Mouse (Mus musculus): ENCODE results near the gene Csgalnact2. TPM values are rescaled to one million over a fixed set of nuclear protein-coding genes. Genes with fewer than 3 reads are reported as not detected.

Csgalnact2 gene
- total and polyA plus RNA-seq, 3 experiments = 2.2 to 6.4 (median 3.0) TPM

GRCm38 (mm10) chr6:118173975-118174328 is 35.0 kb upstream of the Csgalnact2 start:
- Histone ChIP-seq H3K36me3 (replicated peaks in 1 of 2; ENCODE audit: control insufficient read depth in 1 of 2, insufficient read depth in 1 of 2, low read length in 1 of 2) (no peaks in the 10 kb centered on the region), H3K27me3 (replicated peaks) (peaks cover 75% of the 10 kb centered on the region), H3K79me2 (replicated peaks; ENCODE audit: control insufficient read depth, extremely low read depth, insufficient read depth, poor library complexity, severe bottlenecking) (no peaks in the 10 kb centered on the region), H3K27ac (ENCODE audit: insufficient read depth, low read depth) (no peak overlapping the region), H3K9ac (ENCODE audit: insufficient read depth, low read depth) (no peak overlapping the region), H3K4me1 (ENCODE audit: control insufficient read depth in 1 of 2, insufficient read depth in 2 of 2) (no peaks in the 10 kb centered on the region), H3K9me3 (replicated peaks; ENCODE audit: low read length) (no peaks in the 10 kb centered on the region), H3K4me3 (replicated peaks in 1 of 3; ENCODE audit: low read depth in 2 of 3, low read length in 2 of 3, poor library complexity in 1 of 3) (no peak overlapping the region), H3K4me2 (ENCODE audit: insufficient read depth, low read depth, poor library complexity, severe bottlenecking) (no peak overlapping the region)
- in situ Hi-C loops (cut with MboI; ENCODE audit: low pct_ligation_motif_present, low pct_unique_long_range_greater_than_20kb, low sequenced_read_pairs) (no loop called here), dilution Hi-C loops (cut with MboI; ENCODE audit: extremely low pct_ligation_motif_present, extremely low pct_unique_long_range_greater_than_20kb, low sequenced_read_pairs) (no loop called here)
- DNase-seq (ENCODE audit: extremely low read depth) = no peak
- TF ChIP-seq MAFK (IDR thresholded peaks at IDR 0.05; ENCODE audit: insufficient replicate concordance, low read length) (no peak), RCOR1 (conservative IDR thresholded peaks at IDR 0.05; ENCODE audit: low read depth, low read length) (no peak), CTCF (conservative IDR thresholded peaks at IDR 0.05 in 1 of 2, IDR thresholded peaks at IDR 0.05 in 1 of 2; ENCODE audit: low read depth in 2 of 2, low read length in 2 of 2) (no peak), HCFC1 (IDR thresholded peaks at IDR 0.05; ENCODE audit: low read depth, low read length) (no peak), IRF4 (IDR thresholded peaks at IDR 0.05; ENCODE audit: low read depth, low read length) (no peak), POLR2AphosphoS2 (IDR thresholded peaks at IDR 0.05; ENCODE audit: low read depth, low read length) (no peak)

GRCm38 (mm10) chr6:118173251-118173974 is 34.5 kb upstream of the Csgalnact2 start:
- Histone ChIP-seq H3K36me3 (replicated peaks in 1 of 2; ENCODE audit: control insufficient read depth in 1 of 2, insufficient read depth in 1 of 2, low read length in 1 of 2) (no peaks in the 10 kb centered on the region), H3K27me3 (replicated peaks) (peaks cover 74% of the 10 kb centered on the region), H3K4me2 (ENCODE audit: insufficient read depth, low read depth, poor library complexity, severe bottlenecking) (no peak overlapping the region), H3K79me2 (replicated peaks; ENCODE audit: control insufficient read depth, extremely low read depth, insufficient read depth, poor library complexity, severe bottlenecking) (no peaks in the 10 kb centered on the region), H3K27ac (ENCODE audit: insufficient read depth, low read depth) (no peak overlapping the region), H3K4me3 (replicated peaks in 1 of 3; ENCODE audit: low read depth in 2 of 3, low read length in 2 of 3, poor library complexity in 1 of 3) (no peak overlapping the region), H3K4me1 (ENCODE audit: control insufficient read depth in 1 of 2, insufficient read depth in 2 of 2) (no peaks in the 10 kb centered on the region), H3K9me3 (replicated peaks; ENCODE audit: low read length) (no peaks in the 10 kb centered on the region), H3K9ac (ENCODE audit: insufficient read depth, low read depth) (no peak overlapping the region)
- DNase-seq (ENCODE audit: extremely low read depth) = no peak
- dilution Hi-C loops (cut with MboI; ENCODE audit: extremely low pct_ligation_motif_present, extremely low pct_unique_long_range_greater_than_20kb, low sequenced_read_pairs) = no loop called here
- TF ChIP-seq SMC3 (IDR thresholded peaks at IDR 0.05; ENCODE audit: low read depth, low read length) (no peak), MXI1 (IDR thresholded peaks at IDR 0.05; ENCODE audit: low read depth, low read length) (no peak), ZKSCAN1 (IDR thresholded peaks at IDR 0.05; ENCODE audit: borderline replicate concordance, low read depth, low read length) (no peak), TBP (conservative IDR thresholded peaks at IDR 0.05; ENCODE audit: low read depth, low read length) (no peak), POLR2A (IDR thresholded peaks at IDR 0.05; ENCODE audit: low read depth, low read length) (no peak), POLR2AphosphoS2 (IDR thresholded peaks at IDR 0.05; ENCODE audit: low read depth, low read length) (no peak), MAFK (IDR thresholded peaks at IDR 0.05; ENCODE audit: insufficient replicate concordance, low read length) (no peak), KAT2A (IDR thresholded peaks at IDR 0.05; ENCODE audit: insufficient replicate concordance, low read length) (no peak)
- in situ Hi-C loops (cut with MboI; ENCODE audit: low pct_ligation_motif_present, low pct_unique_long_range_greater_than_20kb, low sequenced_read_pairs) = no loop called here

DNA sequence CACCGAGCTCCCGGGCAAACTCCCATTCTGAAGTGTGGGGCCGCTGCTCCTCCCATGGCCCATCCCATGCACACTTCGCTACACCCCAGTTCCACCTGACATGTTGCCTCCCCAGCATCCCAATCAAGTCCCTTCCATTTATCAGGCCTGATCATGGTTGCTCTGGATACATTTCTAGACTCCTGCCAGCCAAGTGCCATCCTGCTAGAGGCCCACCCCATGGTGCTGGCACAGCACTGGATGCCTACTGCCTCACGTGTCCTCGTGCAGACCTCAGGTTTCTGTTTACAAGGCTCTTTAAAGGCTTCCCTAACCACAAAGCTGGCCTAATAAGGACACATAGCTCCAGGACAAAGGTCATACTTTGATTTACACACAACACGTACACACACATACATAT is 32.4 kb upstream of the Csgalnact2 start:
- H3K79me2 ChIP-seq (replicated peaks; ENCODE audit: control insufficient read depth, extremely low read depth, insufficient read depth, poor library complexity, severe bottlenecking) = no peaks in the 10 kb centered on the region
- no peak overlapping the region for H3K27ac ChIP-seq (ENCODE audit: insufficient read depth, low read depth)
- no peak overlapping the region for H3K4me2 ChIP-seq (ENCODE audit: insufficient read depth, low read depth, poor library complexity, severe bottlenecking)
- peaks cover 79% of the 10 kb centered on the region for H3K27me3 ChIP-seq (replicated peaks)
- no peaks in the 10 kb centered on the region for H3K9me3 ChIP-seq (replicated peaks; ENCODE audit: low read length)
- H3K9ac ChIP-seq (ENCODE audit: insufficient read depth, low read depth) = no peak overlapping the region
- no peak for DNase-seq (ENCODE audit: extremely low read depth)
- H3K36me3 ChIP-seq (replicated peaks in 1 of 2; ENCODE audit: control insufficient read depth in 1 of 2, insufficient read depth in 1 of 2, low read length in 1 of 2) = no peaks in the 10 kb centered on the region
- dilution Hi-C loops (cut with MboI; ENCODE audit: extremely low pct_ligation_motif_present, extremely low pct_unique_long_range_greater_than_20kb, low sequenced_read_pairs) = no loop called here
- in situ Hi-C loops (cut with MboI; ENCODE audit: low pct_ligation_motif_present, low pct_unique_long_range_greater_than_20kb, low sequenced_read_pairs) = no loop called here
- 0 out of 4 replicates have a peak, but pooled peaks cover 0 to 3% of the 10 kb centered on the region in 2 experiments for H3K4me1 ChIP-seq (ENCODE audit: control insufficient read depth in 1 of 2, insufficient read depth in 2 of 2)
- H3K4me3 ChIP-seq (replicated peaks in 1 of 3; ENCODE audit: low read depth in 2 of 3, low read length in 2 of 3, poor library complexity in 1 of 3) = no peak overlapping the region
- TF ChIP-seq MYC (IDR thresholded peaks at IDR 0.05; ENCODE audit: low read depth, low read length) (no peak), HCFC1 (IDR thresholded peaks at IDR 0.05; ENCODE audit: low read depth, low read length) (no peak), IRF4 (IDR thresholded peaks at IDR 0.05; ENCODE audit: low read depth, low read length) (no peak), ZMIZ1 (IDR thresholded peaks at IDR 0.05; ENCODE audit: low read depth, low read length) (no peak), SMC3 (IDR thresholded peaks at IDR 0.05; ENCODE audit: low read depth, low read length) (no peak), ZKSCAN1 (IDR thresholded peaks at IDR 0.05; ENCODE audit: borderline replicate concordance, low read depth, low read length) (no peak), KAT2A (IDR thresholded peaks at IDR 0.05; ENCODE audit: insufficient replicate concordance, low read length) (no peak), NRF1 (IDR thresholded peaks at IDR 0.05; ENCODE audit: low read depth, low read length) (no peak), CTCF (conservative IDR thresholded peaks at IDR 0.05 in 1 of 2, IDR thresholded peaks at IDR 0.05 in 1 of 2; ENCODE audit: low read depth in 2 of 2, low read length in 2 of 2) (no peak), RCOR1 (conservative IDR thresholded peaks at IDR 0.05; ENCODE audit: low read depth, low read length) (no peak), SIN3A (IDR thresholded peaks at IDR 0.05; ENCODE audit: low read length) (no peak), CHD1 (IDR thresholded peaks at IDR 0.05; ENCODE audit: low read depth, low read length) (no peak), MAX (IDR thresholded peaks at IDR 0.05; ENCODE audit: low read length) (no peak), TBP (conservative IDR thresholded peaks at IDR 0.05; ENCODE audit: low read depth, low read length) (no peak), MAFK (IDR thresholded peaks at IDR 0.05; ENCODE audit: insufficient replicate concordance, low read length) (no peak), ZNF384 (IDR thresholded peaks at IDR 0.05; ENCODE audit: low read depth, low read length) (no peak), BHLHE40 (IDR thresholded peaks at IDR 0.05; ENCODE audit: low read depth, low read length) (no peak), ELF1 (IDR thresholded peaks at IDR 0.05; ENCODE audit: low read depth, low read length) (no peak), E2F4 (IDR thresholded peaks at IDR 0.05; ENCODE audit: insufficient replicate concordance, low read depth, low read length) (no peak), USF1 (IDR thresholded peaks at IDR 0.05; ENCODE audit: low read depth, low read length) (no peak)
